Mouse (Mus musculus): ENCODE measurements around the gene Frk.

- TF ChIP-seq CTCF (IDR thresholded peaks at IDR 0.05; ENCODE audit: low read depth) (no peak), EP300 (optimal IDR thresholded peaks at IDR 0.05) (no peak)
Observed at GRCm38 (mm10) chr10:34461451-34461850, 21.7 kb upstream of the Frk start.
